Mouse (Mus musculus): Measurements from ENCODE around the gene Samd1.
A peak's percentile ranks its signal among the peaks of the same experiment; 100 is the strongest.

GRCm38 (mm10) chr8:84046505-84046904, 49.0 kb downstream of the Samd1 start:
- TF ChIP-seq GATA1 (IDR thresholded peaks at IDR 0.05; ENCODE audit: low read depth, low read length) (no peak), EP300 (IDR thresholded peaks at IDR 0.05; ENCODE audit: low read depth in 1 of 2, low read length in 2 of 2) (no peak), CTCF (IDR thresholded peaks at IDR 0.05 in 2 of 3, conservative IDR thresholded peaks at IDR 0.05 in 1 of 3; ENCODE audit: control insufficient read depth in 1 of 3, insufficient read depth in 1 of 3, low read depth in 2 of 3, low read length in 3 of 3, poor library complexity in 1 of 3, severe bottlenecking in 1 of 3) (peak; percentile 16 to 28 (median 23); a peak in 3 of 6 replicates), ETS1 (IDR thresholded peaks at IDR 0.05; ENCODE audit: low read depth, low read length) (no peak)

All from MEL (cell line).